Comparison of ENCODE assay signal across 8 mouse cellular contexts in genomic region chr3:146345308-146345780, GRCm38 (mm10). TPM values are rescaled to one million over a fixed set of nuclear protein-coding genes. Genes with fewer than 3 reads are reported as not detected.
DNase-seq lines count a peak whose midpoint lies in the region; ATAC-seq and TF ChIP-seq lines count a peak whose summit lies in the region.

No protein-coding gene starts in this region.

- TF ChIP-seq POLR2A in brain, embryonic 14.5 days (IDR thresholded peaks at IDR 0.05; ENCODE audit: borderline replicate concordance, extremely low read depth, insufficient read depth, insufficient read length, poor library complexity, severe bottlenecking) = no peak
- TF ChIP-seq POLR2A in olfactory bulb, adult 2 months (IDR thresholded peaks at IDR 0.05; ENCODE audit: insufficient read depth, low read depth, low read length) = no peak

- peak overlapping the region; percentile 56 for H3K4me2 ChIP-seq in heart, embryonic 16.5 days (ENCODE audit: low read depth, low read length)
- peak overlapping the region; percentile 56 for H3K4me2 ChIP-seq in lung, embryonic 14.5 days

- H3K4me1 ChIP-seq in ES-E14 (ENCODE audit: control insufficient read depth in 2 of 2, insufficient read depth in 2 of 2, low read length in 2 of 2, poor library complexity in 1 of 2) = peaks cover 0 to 4% of the 10 kb centered on the region in 2 experiments; a peak in 1 of 4 replicates
- H3K4me1 ChIP-seq in heart, embryonic 16.5 days (ENCODE audit: control insufficient read depth, insufficient read depth, low read length) = no peaks in the 10 kb centered on the region
- no peaks in the 10 kb centered on the region for H3K4me1 ChIP-seq in lung, embryonic 14.5 days (ENCODE audit: insufficient read depth)
- H3K4me1 ChIP-seq in olfactory bulb, adult 2 months (ENCODE audit: control insufficient read depth, insufficient read depth, low read length) = no peaks in the 10 kb centered on the region

- no peaks in the 10 kb centered on the region for H3K9me3 ChIP-seq in ES-E14 (ENCODE audit: control insufficient read depth, insufficient read depth, low read depth, low read length)
- H3K9me3 ChIP-seq in heart, embryonic 16.5 days (replicated peaks; ENCODE audit: control insufficient read depth, low read length) = no peaks in the 10 kb centered on the region
- H3K9me3 ChIP-seq in lung, embryonic 14.5 days (ENCODE audit: low read depth, low read length) = no peaks in the 10 kb centered on the region

- TF ChIP-seq CTCF in brain, embryonic 14.5 days (IDR thresholded peaks at IDR 0.05; ENCODE audit: borderline replicate concordance, extremely low read depth, insufficient read depth, insufficient read length) = peak; percentile 99
- peak; percentile 96 for TF ChIP-seq CTCF in lung, embryonic 14.5 days (IDR thresholded peaks at IDR 0.05; ENCODE audit: low read depth)
- TF ChIP-seq CTCF in olfactory bulb, adult 2 months (IDR thresholded peaks at IDR 0.05; ENCODE audit: insufficient read depth, low read depth, low read length) = peak; percentile 98

- no peak overlapping the region for H3K9ac ChIP-seq in ES-E14 (ENCODE audit: insufficient read depth, low read depth, low read length, poor library complexity, severe bottlenecking)
- peak overlapping the region; percentile 58; the same call in 1 of the 2 replicates for H3K9ac ChIP-seq in heart, embryonic 16.5 days (ENCODE audit: low read length)
- H3K9ac ChIP-seq in lung, embryonic 14.5 days = 0 out of 2 replicates have a peak overlapping the region, but pooled peaks have one; percentile 6

- in situ Hi-C loops in ES-E14 (cut with MboI; ENCODE audit: low sequenced_read_pairs in 2 of 2, unreplicated experiment in 2 of 2) = loop anchor here (25.0 kb wide), 2 partner anchors 567 to 592 kb away; no protein-coding TSS in a partner anchor

- DNase-seq in ES-E14 (ENCODE audit: low read depth, low spot score) = peak; percentile 58
- DNase-seq in brain, embryonic 14.5 days (ENCODE audit: low read depth) = peak; percentile 93
- DNase-seq in layer of hippocampus, adult 18-20 months (ENCODE audit: low spot score in 2 of 2) = peak; percentile 62 to 80
- DNase-seq in lung, embryonic 14.5 days = peak; percentile 87
- peak; percentile 45 to 51 for DNase-seq in thymus, postnatal 36 days

- no peaks in the 10 kb centered on the region for H3K36me3 ChIP-seq in ES-E14 (ENCODE audit: control insufficient read depth, insufficient read depth, low read length, poor library complexity, severe bottlenecking)
- no peaks in the 10 kb centered on the region for H3K36me3 ChIP-seq in heart, embryonic 16.5 days (ENCODE audit: control insufficient read depth, insufficient read depth)
- no peaks in the 10 kb centered on the region for H3K36me3 ChIP-seq in lung, embryonic 14.5 days (ENCODE audit: insufficient read depth)

- H3K4me3 ChIP-seq in ES-E14 (ENCODE audit: insufficient read depth in 1 of 2, low read depth in 1 of 2, low read length in 2 of 2, poor library complexity in 1 of 2, severe bottlenecking in 1 of 2) = no peak overlapping the region
- peak overlapping the region; percentile 35 for H3K4me3 ChIP-seq in heart, embryonic 16.5 days (ENCODE audit: low read length)
- H3K4me3 ChIP-seq in lung, embryonic 14.5 days (ENCODE audit: low read depth, low read length) = peak overlapping the region; percentile 20
- H3K4me3 ChIP-seq in olfactory bulb, adult 2 months (ENCODE audit: insufficient read depth, low read depth, low read length) = peak overlapping the region; percentile 40

- 8% methylated on average over 18 of the region's 18 CpGs for WGBS in heart, embryonic 16.5 days
- 4% methylated on average over 18 of the region's 18 CpGs for WGBS in lung, embryonic 14.5 days
- WGBS in olfactory bulb, adult 2 months = 2% methylated on average over 18 of the region's 18 CpGs

- no peaks in the 10 kb centered on the region for H3K27me3 ChIP-seq in heart, embryonic 16.5 days (ENCODE audit: control insufficient read depth, insufficient read depth, low read length)
- no peaks in the 10 kb centered on the region for H3K27me3 ChIP-seq in lung, embryonic 14.5 days (ENCODE audit: insufficient read depth, low read length)

- H3K27ac ChIP-seq in ES-E14 (ENCODE audit: insufficient read depth, low read depth, low read length, poor library complexity, severe bottlenecking) = no peak overlapping the region
- H3K27ac ChIP-seq in heart, embryonic 16.5 days (ENCODE audit: low read length) = no peak overlapping the region
- no peak overlapping the region for H3K27ac ChIP-seq in lung, embryonic 14.5 days (ENCODE audit: low read depth)
- H3K27ac ChIP-seq in olfactory bulb, adult 2 months (ENCODE audit: insufficient read depth, low read depth, low read length) = no peak overlapping the region; the same call in 1 of the 2 replicates

- ATAC-seq in erythroblast, adult 5-6 weeks (replicated peaks; ENCODE audit: low FRiP score, poor library complexity, severe bottlenecking) = 0 out of 2 replicates have a peak, but pooled peaks have one; percentile 57
- ATAC-seq in heart, embryonic 16.5 days (replicated peaks; ENCODE audit: extremely low read depth, insufficient read depth, low FRiP score) = peak; percentile 70; the same call in 1 of the 2 replicates
- ATAC-seq in lung, embryonic 14.5 days (ENCODE audit: insufficient read depth) = peak; percentile 83

TF ChIP-seq in ES-E14, 5 proteins besides CTCF, POLR2A, EP300 and RAD21:
- TF ChIP-seq HCFC1 (IDR thresholded peaks at IDR 0.05; ENCODE audit: borderline replicate concordance, insufficient read depth, low read length) = no peak
- peak; percentile 83; the same call in 1 of the 2 replicates for TF ChIP-seq ZC3H11A (IDR thresholded peaks at IDR 0.05; ENCODE audit: borderline replicate concordance, low read depth, low read length)
- no peak for TF ChIP-seq ZNF384 (IDR thresholded peaks at IDR 0.05; ENCODE audit: low read depth, low read length)
- TF ChIP-seq MAFK (IDR thresholded peaks at IDR 0.05; ENCODE audit: insufficient read depth, low read depth, low read length) = no peak

RNA-seq across cellular contexts. Expression of gene Ssx2ip, which starts 59.1 kb away (rescaled TPM):
- total RNA-seq in ES-E14 (2012; rRNA removed) = 18.4 and 29.2 TPM in 2 replicates
- 9.5 and 12.2 TPM in 2 replicates for polyA plus RNA-seq in brain, embryonic 14.5 days (2012; rRNA removed)
- total RNA-seq in erythroblast, adult 5-6 weeks (2015; ENCODE audit: low replicate concordance) = 13.2 and 15.0 TPM in 2 replicates
- 25.0 and 37.5 TPM in 2 replicates for total RNA-seq in erythroblast, adult 5-6 weeks (2017; ENCODE audit: low replicate concordance)
- polyA plus RNA-seq in heart, embryonic 16.5 days (2015; fragmentation: Nextera tagmentation; extraction: Ambion mirVana) = 16.2 and 16.8 TPM in 2 replicates
- 100 to 1,000 TPM in 1 of 2 experiments, 10 to 100 TPM in 1; 97.4 to 105 TPM for total RNA-seq in layer of hippocampus, adult 18-20 months (2021)
- 29.3 and 30.5 TPM in 2 replicates for polyA plus RNA-seq in lung, embryonic 14.5 days (2014; fragmentation: Nextera tagmentation; extraction: Ambion mirVana)
- not detected in 2 replicates for polyA plus RNA-seq in olfactory bulb, adult 2 months (2012; ENCODE audit: insufficient read depth, insufficient read length, low replicate concordance, missing spikeins)

Comparison
In these comparisons a context has a peak if more than half of its experiments do, and no peak if none do; other contexts are left out.
1. H3K4me3 ChIP-seq: peak in heart, embryonic 16.5 days (single experiment), lung, embryonic 14.5 days (single experiment) and olfactory bulb, adult 2 months (single experiment); none in ES-E14 (0 of 2).
2. RNA of gene Ssx2ip, which starts 59.1 kb away (polyA plus RNA-seq): 29.3 to 30.5 TPM in lung, embryonic 14.5 days, 16.2 to 16.8 TPM in heart, embryonic 16.5 days and 9.5 to 12.2 TPM in brain, embryonic 14.5 days; not detected in olfactory bulb, adult 2 months; every median in the first group is over 10 times any median in the second.
3. Peak in every context shown above with its lines, with median percentiles within 50 percentile points of each other: DNase-seq, CTCF ChIP-seq and ATAC-seq.